Mouse (Mus musculus) adrenal gland (tissue): Measurements from ENCODE around the gene Hadh.

Experiments
- intact Hi-C: fragments of 180-260 bp; cut with DNase I; formaldehyde crosslinking; loops from one replicate; pipeline ENCODE4 v1.15.1; 2025

The Hadh gene

DNA sequence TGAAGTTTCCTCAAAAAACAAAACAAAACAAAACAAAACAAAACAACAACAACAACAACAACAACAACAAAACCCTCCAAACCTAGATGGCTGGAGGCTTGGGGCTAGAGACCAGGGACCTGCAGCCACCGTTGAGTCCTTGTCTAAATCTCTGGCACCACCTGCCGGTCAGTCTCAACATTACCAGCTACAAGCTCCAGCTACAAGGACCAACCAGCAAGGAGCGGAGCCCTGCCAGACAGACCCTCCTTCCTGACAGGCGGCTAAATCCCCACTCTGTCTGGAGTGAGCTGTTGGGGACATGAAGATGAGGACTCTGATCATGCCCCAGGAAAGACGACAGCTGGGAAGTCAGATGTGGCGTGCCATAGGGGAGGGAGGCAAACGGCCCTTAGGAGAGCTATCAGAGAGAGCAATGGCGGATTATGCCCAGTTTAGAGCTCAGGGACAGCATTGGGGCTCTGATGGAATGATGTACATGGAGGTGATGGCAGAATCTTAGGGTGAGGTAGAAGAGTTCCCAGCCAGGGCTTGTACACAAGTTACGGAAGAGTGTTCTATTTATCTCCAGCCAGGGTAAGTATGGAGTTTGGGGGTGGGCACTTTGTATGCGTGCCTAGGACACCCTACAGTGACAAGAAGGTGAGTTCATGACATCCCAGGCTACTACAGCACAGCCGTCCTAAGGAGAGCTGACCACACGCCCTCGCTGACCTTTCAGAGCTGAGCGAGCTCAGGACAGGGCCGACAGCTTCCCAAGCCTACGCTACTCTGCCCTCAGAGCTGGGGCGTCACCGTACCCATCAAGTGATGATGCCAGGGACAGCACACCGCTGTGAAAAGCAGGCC, 33.9 kb downstream of the Hadh start:
- intact Hi-C loops, result loop anchor here (2.0 to 5.0 kb wide), 3 partner anchors 419 to 521 kb away; no protein-coding TSS in a partner anchor

DNA sequence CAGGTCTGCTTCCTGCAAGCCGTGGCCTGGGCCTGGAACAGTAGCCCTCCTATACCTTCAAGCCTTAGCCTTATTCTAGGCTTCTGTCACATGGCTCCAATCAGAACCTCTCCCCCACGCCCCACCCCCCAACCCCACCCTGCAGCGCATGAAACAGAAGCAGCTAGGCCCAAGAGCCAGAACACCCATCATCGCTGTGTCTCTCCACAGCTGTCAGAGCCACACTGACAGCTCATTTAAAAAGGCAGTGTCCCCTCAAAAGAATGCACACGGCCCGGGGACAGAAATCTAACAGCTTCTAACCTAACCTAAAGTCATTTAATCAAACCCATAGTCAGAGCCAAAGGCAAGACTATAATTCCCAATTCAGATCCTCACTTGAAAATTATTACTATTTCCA, 34.8 kb downstream of the Hadh start:
- intact Hi-C loops, result loop anchor here (2.0 to 5.0 kb wide), 3 partner anchors 418 to 520 kb away; no protein-coding TSS in a partner anchor

DNA sequence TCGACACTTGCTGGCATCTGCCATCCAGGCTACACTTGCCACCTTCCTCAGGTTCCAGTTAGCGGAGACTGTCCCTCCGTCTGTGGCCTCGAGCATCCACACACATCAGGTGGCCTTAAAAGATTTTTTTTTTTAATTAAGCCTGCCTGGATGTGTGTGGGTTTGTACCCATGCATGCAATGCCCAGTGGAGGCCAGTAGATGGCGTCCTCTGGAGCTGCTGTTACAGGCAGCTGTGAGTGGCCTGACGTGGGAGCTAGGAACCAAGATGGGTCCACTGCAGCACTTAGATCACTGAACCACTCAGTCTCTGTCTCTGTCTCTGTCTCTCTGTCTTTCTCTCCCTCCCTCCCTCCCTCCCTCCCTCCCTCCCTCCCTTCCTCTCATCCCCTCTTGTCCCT, 43.8 kb downstream of the Hadh start:
- intact Hi-C loops, result loop anchor here (5.0 kb wide), 1 partner anchor 341 kb away; no protein-coding TSS in a partner anchor

DNA sequence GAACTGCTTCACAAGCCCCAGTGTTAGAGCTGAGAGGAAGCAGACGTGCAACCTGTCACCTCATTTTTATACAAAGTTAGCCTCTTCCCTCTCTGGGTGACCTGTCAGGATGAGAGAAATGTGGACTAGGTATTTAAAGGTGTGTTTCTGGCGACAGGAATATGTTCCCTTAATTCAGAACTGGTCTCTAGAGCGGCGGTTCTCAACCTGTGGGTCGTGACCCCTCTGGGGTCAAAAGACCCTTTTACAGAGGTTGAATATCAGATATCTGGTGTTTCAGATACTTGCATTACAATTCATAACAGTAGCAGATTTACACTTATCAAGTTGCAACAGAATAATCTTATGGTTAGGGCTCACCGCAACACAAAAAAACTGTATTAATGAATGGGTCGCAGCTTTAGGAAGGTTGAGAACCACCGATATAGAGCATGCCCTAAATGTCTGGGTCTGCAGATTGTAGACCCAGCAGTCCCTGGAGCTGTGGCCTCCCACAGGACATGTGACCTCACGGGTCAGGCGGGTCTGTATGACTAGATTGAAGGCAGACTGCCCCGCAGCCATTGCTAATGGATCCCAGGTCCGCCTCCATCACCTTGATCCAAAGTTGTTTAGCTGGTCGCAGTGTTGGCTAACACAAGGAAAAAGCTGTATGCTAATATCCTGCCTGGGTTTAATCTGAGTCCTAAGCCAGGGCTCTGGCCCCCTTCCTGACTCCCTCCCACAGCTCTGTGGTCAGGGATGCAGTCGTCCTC, 53.1 kb downstream of the Hadh start:
- intact Hi-C loops, result no loop called here

DNA sequence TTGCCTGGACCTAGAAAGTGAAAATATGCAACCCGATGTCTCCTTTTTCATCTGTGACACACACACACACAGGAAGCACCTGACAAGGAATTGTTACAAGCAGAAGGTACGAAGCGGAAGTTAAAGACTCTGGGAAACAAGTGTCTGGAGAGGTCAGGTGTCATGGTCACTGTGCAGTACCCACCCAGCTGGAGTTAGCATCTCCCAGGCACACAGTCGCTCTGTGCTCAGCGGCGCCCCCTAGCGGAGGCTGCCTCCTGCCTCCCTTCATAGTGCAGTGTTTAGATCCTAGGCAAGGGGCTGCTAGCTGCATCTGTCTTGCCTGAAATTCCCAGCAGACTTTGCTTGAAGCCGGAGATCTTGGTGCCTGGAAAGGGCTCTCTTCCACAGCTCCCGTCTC, 57.1 kb downstream of the Hadh start:
- intact Hi-C loops, result no loop called here

DNA sequence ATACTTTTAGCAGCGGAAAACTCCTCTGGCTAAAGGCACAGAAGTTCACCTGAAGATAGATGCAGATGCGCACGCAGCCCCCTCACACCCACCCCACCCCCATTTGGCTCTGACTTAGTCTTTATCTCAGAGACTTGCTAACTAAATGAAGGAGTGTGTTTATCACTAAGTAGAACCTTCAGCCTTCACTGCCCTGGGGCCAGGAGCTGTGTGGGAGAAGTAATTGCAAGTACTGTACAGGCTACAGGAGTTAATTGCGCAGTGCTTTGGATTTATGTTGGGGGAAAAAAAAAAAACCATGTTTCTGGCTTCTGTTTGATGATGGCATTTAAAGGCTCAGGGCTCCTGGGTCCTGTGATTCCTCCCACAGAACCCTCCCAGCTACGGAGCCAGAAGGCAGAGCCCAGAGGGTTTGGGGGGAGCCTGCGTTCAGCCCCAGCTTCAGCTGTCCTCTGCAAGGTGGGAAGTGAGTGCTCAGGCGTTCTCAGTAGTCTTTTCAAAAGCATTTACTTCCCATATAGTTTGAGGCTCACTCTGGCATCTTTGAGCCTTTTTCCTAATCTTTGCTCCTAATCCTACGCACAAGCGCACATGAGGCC, 57.7 kb downstream of the Hadh start:
- intact Hi-C loops, result no loop called here

DNA sequence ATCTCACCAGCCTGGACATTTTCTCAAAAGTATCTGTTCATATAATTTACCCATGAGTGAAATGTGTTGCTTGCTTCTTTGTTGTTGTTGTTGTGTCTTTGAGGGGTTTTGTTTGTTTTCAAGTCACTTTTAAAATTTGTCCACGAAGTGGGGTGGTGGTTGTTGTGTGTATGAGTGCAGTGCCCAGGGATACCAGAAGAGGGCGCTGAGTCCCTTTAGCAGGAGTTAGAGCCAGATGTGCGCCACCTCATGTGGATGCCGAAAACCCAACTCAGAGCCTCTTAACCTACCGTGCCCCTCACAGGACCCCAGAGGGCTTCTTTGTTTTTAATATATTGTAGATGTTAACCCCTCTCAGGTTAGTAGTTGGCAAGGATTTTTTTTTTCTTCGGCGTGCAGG, 59.7 kb downstream of the Hadh start:
- intact Hi-C loops, result no loop called here

DNA sequence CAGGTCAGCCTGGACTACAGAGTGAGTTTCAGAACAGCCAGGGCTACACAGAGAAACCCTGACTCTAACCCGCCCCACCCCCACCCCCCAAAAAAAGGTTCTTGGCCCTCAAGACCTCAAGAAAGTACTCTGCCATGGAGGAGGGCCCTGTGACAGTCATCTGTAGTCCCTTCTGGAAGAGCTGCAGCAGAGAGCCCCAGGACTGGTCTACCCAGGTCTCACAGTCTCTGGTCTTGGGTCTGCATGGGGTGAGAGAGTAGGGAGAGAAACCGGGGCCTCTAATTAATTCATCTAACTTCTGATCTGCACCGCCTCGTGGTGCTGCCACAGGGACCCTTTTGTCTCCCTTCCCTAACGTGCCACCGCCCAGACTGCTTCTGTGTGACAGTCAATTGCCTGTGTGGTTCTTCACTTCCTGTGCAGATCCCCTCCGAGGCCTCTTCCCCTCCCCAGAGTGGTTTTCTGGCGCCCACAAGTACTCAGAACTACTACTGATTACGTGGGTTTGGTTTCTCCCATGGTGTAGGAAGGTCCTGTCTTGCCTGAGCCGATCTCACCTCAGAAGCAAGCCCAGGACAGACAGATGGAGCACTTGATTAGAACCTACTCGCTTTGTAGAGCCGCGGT, 63.5 kb downstream of the Hadh start:
- intact Hi-C loops, result no loop called here

DNA sequence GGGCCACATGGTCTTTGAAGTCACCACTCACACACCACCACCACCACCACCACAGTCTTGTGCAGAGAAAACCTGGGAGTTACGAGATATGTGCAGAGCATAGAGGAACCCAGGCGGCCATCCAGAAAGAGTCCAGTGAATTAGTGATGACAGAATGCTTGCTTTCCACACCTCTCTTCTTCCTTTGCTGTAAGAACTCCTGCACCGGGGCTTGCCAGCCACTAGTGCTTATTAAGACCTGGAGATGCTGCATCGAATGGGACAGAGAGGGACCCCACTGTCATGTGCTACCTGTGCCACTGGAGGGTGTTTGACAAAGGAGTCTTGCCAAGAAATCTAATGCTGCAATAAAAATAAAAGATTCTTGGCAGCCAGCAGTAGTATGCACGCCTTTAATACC, 64.1 kb downstream of the Hadh start:
- intact Hi-C loops, result no loop called here

DNA sequence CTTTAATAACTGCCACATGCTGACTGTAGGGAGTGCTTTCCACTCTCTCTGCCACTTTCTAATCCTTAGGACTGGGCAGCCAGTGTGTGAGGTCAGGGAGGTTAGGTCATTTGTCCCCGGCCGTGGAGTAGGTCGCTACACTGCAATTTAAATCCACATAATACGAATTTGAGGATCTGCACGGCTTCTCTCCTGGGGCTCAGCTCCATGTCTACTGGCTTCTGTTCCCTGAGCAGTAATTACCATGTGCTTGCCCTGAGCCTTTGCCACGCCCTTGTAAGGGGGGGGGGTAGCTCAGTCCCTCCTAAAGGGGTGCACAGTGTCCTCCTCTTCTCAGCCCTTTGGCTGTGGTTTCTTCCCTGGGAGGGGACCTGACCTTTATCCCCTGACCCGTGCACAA, 69.6 kb downstream of the Hadh start:
- intact Hi-C loops, result no loop called here

DNA sequence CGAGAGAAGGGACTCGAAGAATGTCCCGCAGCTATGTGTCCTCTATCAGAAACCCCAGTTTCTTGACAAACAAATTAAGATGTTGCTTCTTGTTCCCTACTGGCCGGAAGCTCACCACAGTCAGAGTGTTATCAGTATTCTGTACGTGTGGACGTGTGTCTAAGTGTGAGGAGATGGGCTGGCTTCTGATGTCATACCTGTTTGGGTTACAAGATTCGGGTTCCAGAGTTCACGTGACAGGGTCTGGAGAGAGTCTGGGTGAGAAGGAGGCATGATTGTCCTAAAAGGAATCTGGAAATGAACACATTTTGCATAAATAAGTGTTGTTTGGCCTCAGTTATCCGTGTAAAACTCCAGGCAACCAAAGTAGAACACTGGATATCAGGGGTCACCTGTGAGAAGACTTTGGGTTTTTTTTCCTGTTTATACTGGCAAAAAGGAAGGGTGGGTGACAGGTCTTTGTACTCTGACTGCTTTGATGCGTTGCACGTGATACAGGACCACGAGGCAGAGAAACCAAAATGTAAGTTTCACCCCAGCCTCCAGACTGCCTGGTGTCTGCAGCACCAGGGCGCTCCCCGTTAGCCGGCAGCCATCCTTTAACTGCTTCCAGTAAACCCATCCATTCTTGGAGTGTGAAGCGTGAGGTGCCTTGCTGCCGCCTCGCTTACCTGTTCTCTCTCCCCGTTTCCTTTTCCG, 72.2 kb downstream of the Hadh start:
- intact Hi-C loops, result no loop called here

DNA sequence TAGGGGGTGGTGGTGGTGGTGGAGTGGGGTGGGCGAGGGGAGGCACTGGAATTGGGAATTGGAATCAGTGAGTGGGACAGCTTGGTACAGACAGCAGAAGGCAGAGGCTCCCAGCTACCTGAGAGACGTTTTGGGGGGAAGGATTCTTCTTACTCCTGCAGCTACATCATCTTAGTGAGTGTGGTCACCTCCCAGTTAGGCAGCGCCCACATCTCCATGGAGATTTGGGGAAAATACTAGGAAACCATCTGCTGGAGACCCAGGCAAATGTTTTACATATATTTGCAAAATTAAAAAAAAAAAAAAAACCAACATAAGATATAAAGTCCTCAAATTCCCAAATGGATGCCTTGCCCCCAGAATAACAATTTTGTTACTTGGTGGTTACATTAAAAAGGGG, 72.9 kb downstream of the Hadh start:
- intact Hi-C loops, result no loop called here

DNA sequence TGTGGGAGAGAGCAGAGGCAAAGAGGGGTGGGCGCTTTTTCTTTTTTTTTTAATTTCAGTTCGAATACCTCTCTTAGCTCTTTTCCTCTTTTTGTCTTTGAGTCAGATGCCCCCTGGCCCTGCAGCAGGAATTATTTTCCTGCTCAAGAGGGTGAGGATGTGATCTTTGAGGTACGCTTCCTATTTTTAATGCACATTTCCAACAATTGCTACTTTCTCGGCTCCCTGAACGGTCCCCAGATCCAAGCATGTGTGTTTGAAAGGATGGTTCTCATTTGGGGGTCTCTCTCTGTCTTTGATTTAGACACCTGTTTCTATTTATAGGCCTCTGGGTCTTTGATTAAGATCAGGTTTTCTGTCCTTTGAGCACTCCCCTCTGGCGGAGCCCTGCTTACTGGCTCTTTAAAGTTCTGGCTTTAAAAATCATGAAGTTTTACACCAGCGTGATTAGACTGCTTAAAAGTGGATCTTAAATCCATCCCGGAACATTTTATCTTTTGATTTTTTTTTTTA, 75.3 kb downstream of the Hadh start:
- intact Hi-C loops, result no loop called here

DNA sequence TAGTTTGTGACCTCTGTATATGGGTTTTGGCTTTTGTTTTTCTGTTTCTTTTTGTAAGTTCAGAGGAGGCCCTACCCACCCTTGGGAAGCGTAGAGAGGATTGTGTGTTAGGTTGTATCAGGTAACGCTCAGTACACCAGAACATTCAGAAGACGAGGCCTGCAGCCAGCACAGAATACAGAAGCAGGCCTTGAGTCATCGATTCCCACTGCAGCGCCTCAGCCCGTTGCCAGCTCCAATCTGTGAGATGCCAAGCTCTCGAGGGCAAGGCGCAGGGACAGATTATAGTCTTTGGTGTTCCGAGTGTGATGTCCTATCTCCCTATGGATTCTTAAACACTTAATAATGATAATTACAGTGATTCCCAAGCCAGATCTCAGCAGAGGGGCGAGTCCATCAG, 75.9 kb downstream of the Hadh start:
- intact Hi-C loops, result no loop called here

DNA sequence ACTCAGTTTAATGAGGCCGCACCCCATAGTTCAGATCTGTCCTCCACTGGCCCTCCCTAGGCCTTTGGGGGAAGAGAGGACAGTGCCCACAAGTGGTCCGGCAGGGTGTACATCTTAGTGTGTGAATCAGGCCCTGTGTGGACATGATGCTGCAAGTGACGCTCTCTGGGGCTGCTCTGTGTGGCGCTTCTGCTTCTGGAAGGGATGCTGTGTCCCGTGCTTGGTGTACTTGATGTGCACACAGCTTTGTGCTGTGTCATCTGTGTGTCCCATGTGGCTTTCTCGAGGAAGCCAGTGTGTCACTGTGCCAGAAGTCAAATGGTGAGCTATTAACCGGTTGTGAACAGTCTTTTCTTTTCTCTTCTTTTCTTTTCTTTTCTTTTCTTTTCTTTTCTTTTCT, 80.4 kb downstream of the Hadh start:
- intact Hi-C loops, result no loop called here

DNA sequence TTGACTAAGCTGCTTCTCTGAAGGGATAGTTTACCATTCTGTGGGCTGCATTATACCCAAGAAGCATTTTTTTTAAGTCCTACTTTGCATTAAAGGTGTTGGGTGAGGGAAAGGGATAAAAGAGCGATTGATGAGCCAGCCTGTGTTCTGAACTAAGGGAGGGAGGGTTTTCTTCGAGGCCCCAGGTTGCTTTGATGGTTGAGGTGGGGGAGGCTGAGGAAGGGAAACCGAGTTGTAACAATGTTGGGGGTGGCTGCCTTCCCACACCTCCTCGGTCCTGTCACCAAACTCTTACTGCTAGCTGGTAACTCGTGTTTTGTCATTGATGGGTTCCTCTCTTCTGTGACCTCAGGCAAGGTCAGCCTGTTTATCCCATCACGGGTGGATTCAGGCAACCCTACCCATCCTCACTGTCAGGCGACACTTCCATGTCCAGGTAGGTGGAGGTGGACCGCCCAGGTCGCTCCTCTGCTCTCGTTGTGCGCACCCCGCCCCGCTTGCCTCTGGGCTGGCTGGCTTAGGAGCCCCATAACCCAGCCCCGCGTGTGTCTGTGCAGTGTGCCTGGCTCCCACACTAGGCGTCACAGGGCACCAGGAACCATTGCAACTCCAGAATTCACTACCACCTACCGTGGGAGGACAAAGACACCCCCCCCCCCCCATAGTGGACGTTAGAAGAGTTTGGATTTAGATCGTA, 81.1 kb downstream of the Hadh start:
- intact Hi-C loops, result no loop called here

DNA sequence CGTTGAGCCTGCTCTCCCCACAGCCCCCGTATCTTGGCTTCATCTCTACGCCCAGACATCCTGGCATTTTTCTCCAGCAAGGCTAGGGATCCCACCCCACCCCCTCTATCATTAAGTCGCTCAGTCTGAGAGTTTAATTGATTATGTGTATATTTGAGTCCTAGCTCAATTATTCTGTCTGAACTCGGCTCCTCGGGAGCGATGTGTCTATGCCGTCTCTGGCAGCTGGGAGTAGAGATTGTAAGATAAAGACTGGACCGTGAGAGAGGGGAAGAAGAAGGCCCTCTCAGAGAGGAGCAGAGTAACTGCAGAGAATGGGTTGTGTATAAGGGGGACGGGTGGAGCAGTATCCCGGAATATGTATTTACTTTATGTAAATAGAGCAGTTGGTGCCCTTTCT, 81.7 kb downstream of the Hadh start:
- intact Hi-C loops, result no loop called here

DNA sequence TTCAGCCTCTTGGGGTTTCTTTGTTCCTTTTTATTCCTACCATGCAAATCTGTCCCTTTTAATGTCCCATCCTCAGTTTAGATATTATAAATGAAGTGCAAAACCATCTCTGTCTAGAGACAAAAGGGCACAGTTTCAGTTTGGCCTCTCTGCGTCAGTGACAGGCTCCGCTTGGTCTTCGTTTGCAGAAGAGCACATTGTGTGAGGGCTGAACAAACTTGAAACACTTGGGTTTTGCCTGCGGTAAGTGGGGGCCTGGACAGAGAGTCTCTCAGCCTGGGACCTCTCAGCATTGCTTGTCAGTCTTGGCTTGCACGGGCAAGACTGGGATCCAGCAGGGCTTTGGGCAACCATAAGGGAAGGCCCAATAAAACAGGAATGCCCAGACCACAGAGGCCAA, 85.7 kb downstream of the Hadh start:
- intact Hi-C loops, result no loop called here
